Mouse (Mus musculus) embryo, embryonic 11.5 days (tissue): ENCODE data around the gene Ppp1r2.
A peak's percentile ranks its signal among the peaks of the same experiment; 100 is the strongest.
"Not testable (repeated sequence)": the region's sequence is repeated elsewhere in the genome, so short reads cannot be mapped to it uniquely, and the experiment has no call there.

Source experiments
- DNase-seq: peaks from one replicate; pipeline ENCODE4 v3.0.0-alpha.2; 2012; ENCODE audit warnings: low read depth, low spot score

Ppp1r2 gene

DNA sequence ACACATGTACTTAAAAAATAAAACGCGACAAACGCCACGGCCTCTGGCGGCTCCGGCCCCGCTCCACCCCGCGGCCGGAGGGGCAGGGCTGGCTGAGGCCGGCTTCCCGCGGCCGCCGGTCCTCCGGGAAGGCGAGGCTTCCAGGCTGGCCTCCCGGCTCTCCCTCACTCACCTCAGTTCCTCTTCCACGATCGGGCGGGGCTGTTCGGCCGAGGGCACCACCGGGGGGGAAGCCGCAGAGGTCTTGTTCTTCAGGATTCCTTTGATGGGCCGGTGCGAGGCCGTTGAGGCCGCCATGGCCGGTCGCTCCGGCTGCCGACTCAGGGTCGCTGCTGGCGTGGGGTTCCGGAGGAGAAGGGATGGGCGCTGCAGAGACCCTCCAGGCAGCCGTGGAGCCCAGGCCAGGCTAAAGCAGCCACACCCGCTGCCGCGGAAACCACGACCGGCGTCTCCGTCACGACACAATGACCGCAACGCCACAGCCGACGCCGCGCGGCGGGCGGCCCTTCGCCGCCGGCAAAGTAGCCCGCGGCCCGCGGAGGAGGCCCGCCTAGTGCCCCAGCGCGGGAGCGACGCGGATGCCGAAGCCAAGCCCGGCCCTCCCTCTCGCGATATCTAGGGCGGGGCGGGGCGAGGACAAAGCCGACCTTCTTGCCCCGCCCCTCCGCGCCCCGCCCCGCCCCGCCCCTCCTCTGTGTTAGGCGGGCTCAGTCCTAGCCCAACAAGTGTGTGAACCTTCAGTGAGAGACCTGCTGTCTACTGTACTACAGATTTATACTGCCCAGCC, at the start of gene Ppp1r2:
Gene Ppp1r2 (minus strand): TSS at position 604 of the 787 bp plus-strand sequence.
- peak; percentile 87 for DNase-seq

DNA sequence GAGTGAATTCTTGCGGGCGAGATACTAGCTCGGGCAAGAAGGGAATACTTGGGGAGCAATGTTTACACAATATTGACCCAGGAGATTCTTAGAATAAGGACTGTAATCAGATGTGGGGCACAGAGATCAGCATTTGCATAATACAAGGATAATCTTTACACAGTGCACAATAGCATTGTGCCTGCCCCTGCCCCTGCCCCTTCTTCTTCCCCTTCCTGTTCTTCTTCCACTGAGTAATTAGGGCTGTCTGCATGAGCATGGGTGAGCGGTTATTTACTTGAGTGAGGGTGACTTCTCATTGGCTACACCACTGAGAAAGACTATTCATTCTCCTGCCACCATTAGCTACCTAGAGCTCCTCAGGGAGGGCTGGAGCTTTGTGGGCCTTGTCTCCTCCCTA, 46.4 kb upstream of the Ppp1r2 start:
- DNase-seq, result no peak

DNA sequence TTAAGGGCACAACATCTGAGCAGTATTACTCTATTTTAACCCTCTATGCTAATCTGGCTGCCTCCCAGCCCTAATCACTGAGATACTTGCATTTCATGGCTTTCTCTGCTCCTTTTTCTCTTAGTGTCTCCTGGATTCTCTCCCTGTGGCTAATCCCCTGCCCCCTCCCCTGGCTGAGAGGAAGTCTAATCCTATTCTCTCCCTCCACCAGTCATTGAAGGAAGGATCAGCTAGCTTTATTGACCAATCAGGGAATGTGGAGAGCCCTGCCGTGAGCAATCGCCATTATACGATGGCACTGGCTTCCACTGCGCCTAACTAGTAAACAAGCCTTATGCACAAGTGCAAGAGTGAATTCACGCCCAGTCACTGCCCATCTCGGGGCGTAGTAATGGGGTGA, 45.9 kb upstream of the Ppp1r2 start:
- no peak for DNase-seq

DNA sequence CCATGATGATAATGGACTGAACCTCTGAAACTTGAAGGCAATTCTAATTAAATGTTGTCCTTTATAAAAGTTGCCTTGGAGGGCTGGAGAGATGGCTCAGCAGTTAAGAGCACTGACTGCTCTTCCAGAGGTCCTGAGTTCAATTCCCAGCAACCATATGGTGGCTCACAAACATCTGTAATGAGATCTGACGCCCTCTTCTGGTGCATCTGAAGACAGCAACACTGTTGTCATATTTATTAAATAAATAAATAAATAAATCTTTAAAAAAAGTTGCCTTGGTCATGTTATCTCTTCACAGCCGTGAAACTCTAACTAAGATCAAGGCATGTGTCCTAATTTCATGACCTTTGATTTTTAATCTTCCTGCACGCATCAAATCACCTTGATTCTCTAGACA, 44.6 kb upstream of the Ppp1r2 start:
- not testable (repeated sequence) for DNase-seq

DNA sequence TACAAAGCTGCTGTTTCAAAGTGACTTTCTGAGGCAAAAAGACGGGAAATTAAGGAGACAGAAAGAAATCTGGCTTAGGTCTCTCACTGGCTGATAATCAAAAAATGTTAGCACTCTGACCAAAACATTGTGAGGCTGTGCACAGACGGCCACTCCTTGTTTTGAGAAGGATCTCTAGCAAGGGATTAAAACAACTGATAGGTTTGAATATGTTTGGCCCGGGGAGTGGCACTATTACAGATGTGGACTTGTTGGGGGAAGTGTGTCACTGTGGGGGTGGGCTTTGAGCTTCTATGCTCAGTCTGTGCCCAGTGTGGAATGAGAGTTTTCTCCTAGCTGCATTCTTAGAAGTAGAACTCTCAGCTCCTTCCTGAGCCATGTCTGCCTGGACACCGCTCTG, 44.2 kb upstream of the Ppp1r2 start:
- DNase-seq, result no peak

DNA sequence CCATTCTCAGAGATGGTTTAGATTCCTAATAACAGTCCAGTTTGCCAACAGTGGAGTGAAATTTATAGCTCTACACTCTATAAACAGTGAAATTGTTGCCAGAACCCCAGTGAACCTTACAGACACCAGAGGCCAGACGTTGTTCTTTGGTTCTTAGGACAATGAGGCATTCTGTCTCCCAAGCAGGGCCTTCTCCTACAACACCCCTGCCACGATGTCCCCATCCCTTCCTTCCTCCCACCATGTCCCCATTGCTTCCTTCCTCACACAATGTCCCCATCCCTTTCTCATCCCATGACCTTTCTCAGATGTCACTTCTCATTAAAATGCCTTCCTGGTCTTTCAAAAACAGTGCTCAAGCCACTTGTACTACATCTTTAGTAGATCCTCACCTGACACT, 43.3 kb upstream of the Ppp1r2 start:
- no peak for DNase-seq

DNA sequence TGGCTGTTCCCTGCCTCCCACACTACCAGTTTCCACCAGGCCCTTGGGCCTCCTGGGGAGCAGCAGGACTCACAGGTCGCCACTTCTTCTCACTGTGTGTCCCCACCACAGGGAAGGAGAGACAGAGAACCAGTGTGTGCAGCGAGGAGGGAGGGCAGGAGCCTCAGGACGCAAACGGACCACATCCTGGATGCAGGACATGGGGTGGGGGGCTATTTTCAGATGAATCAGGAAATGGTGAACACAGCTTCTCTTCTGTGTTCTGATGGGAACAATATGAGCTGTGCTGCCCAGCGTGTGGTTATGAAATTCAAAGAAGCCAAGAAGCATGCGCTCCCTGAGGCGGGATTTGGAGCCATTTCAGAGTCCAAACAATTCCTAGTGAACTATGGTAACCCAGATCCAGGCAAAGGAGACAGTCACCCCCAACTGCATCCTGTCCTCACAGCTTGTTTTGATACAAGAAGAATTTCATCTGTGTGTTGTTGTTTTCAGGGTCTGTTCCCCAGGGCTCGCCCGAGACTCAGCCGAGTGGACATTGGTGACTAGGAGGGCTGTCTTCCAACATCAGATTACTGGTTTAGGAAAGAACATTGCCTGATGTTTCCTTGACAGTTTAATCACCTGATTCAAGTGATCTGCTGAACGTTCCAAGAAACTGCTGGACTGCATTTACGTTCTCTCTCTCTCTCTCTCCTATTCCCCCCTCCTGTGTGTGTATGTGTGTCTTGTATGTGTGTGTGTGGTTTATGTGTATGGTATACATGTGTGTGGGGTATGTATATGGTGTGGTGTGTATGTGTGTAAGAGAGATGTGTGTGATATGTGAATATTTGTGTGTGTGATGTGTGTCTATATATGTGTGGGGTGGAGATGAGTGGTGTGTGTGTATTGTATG, 41.4 kb upstream of the Ppp1r2 start:
- DNase-seq, result not testable (repeated sequence)

DNA sequence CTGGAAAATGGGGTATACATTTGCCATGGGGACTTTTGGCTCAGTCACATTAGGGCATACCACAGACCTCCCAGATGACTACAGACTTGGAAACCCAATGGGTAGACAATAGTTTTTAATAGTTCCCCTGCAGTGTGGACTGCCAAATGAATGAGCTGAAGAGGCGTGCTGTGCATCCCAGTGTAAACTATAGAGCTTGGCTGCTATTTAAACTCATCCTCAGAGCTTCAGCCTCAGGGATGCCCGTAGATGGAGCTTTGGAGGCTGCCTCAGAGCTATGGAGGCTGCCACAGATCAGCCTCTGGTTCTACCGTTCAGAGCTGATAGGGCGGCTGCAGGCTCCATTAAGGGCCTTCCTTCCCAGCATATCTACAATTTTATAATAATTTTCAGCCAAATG, 40.2 kb upstream of the Ppp1r2 start:
- no peak for DNase-seq

DNA sequence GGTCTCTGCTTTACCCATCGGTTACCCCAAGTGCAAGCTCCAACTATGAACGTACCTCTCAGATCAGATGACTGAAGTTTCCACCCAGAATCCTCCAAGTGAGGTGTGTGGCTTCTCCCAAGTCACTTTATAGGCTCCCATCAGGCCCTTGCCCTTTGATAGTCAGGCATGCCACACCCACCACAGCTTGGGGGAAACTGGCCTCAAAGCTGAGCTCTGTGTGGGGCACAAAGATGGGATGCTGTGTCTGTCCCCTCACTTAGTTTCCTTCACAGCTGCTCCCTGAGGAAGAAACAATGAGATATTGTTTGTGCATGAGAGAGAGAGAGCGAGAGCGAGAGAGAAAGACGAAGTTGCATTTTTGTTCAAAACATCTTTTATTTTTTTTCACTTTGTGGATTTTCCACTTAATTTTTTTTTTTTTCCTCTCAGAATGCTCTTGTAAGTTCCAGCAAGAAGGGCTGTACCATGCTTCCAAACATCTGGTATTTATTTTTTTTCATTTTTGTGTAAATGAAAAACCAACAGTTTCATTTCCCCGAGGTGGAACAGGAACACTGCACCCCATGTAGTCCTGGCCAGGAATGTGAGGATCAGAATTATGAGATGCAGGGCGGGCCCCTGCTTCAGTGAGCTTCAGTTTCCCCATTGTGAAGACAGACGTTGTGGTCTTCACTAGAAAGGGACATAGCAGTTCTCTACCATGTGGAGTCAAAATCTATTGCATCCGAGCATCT, 39.6 kb upstream of the Ppp1r2 start, which contains the start of gene Apod:
Gene Apod (minus strand): TSS at position 312 of the 737 bp plus-strand sequence.
- no peak for DNase-seq

DNA sequence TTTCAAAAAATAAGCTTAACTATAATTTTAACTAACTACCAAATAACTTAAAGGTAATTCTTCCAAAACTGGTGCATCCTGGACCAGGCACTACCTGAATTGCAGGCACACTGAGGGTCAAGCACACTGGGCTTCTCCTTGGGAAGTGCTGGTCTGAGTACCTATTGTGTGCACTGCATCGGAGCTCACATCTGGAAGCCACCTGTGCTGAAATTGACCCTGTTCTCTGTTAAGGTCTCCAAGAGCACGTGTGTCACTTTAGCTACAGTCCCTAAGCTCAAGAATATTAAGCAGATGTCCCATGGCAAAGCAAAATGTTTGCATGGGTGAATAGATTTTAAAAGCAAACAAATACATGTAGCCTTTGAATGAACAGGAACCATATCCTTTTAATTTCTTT, 38.5 kb upstream of the Ppp1r2 start:
- no peak for DNase-seq

DNA sequence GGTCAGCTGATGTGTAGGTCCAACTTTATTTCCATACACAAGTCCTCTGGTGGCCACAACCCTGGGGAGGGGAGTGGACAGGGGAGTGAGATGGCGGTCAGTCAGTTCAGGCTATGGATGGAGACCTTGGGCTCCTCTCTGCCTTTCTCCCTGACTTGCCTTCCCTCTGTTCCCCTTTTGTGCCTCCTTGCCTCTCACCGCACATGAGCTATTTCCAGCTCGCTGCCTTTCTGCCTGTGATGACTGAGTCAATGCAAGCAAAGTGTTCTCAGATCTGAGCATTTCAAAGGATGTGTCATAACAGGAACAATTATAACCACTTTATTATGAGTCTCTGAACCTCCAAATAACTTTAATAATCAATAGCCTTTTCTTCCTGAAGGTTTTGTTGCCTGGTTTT, 37.2 kb upstream of the Ppp1r2 start:
- no peak for DNase-seq

DNA sequence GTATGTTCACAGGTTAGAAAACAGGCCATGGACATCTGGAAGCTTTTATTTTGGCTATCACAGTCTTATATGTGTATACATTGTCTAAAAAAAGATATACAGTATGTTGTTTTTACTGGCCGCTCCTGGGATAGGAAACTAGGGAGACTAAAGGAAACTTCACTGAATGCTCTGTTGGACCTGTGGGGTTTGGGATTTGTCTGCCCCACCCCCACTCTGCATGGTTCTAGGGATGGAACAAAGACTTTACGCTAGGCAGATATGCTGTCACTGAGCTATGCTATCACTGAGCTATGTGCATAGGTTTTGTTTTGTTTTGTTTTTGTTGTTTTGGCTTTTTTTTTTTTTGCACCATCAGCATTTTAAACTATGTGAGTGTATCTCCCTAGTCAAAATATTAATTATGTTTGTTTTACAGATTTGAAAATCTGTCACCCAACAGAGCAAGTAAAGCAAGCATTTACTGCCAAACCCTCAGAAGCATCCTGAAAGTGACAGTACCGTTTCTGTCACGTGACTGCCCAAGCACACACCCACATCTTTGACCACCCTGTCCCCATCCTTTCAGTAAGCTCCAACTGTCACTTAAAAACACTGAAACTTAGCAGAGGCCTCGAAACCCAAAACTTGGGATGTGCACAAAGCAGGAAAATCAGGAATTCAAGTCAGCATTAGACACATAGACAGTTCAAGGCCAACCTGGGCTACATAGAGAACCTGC, 30.3 kb upstream of the Ppp1r2 start:
- no peak for DNase-seq

DNA sequence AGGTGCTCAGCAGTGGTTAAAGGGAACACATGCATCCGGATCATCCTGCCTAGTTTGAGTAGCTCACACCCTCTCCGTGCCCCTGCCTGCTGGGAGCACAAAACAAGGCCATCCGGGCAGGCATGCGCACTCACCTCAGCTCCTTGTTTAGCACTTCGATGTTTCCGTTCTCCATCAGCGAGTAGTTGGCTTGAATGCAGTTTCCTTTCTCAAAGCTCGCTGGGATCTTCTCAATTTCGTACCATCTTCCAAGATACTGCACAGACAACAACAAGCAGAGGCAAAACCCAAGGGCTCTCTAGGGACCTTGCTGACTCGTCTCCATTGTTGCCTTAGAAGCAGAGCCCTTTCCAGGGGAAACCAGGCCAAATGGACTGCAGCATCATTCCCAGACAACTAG, 28.2 kb upstream of the Ppp1r2 start:
- DNase-seq, result no peak

DNA sequence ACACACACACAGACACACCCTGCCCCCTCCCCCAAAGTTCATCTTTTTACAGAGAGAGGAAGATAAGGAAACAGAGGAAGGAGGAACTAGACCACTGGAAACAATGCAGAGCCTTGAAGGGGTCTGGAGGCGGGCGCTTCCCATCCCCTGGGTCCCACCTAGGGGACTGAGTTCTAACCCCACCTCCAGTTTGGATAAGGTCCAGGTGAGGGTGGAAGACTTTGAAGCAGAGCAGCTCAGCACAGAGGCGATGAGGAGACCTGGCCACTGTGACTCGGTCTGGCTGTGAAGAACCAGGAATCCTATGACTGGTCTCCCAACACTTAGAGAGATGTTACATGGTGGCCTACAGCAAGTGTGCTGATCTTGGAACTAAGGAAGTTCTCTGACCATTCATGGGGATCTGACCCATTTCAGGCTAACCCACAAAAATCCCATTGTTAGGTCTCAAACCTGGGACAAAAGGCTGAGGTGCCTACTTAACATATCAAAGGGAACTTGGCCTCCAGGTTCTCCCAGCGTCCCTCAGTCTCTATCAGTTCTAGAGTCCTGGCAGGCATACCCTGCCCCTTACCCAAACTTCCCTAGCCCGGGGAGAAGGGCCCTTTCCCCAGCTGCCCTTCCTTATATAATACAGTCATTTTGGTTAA, 25.9 kb upstream of the Ppp1r2 start:
- no peak for DNase-seq

DNA sequence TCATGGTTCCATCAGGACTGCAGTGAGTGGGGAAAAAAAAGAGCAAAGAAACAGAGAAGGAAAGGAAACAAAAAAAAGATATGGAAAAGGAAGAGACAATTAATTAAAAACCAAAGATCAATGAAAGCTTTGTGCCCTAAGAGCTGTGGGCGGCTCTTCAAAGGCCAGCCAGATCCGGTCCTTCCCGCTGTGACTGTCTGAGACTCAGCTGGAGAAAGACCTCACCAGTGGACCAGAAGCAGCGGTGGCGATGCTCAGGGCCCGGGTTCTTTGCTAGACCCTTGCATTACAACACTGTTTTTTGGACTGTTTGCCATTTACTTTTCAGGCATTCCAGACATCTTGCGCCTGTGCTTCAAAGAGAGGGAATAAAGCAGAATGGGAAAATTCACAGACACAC, 25.4 kb upstream of the Ppp1r2 start:
- no peak for DNase-seq

DNA sequence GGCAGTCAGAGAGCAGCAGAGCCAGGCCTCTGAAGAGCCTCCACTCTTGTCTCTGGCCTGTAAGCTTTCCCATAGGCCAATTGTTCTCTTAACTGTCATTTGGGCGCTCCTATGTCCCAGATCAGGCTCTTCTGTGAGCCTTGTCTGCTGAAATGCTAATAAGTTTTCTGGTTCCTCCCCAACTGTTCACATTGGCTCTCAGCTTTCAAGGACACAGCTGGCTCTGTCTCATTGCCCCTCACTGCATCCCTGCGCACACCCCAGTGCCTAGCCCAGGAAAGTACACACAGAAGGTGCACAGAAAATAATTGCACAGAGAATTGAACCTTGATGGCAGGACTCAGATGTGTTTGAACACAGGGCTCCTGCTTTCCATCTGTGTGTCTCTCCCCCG, 24.9 kb upstream of the Ppp1r2 start:
- no peak for DNase-seq

DNA sequence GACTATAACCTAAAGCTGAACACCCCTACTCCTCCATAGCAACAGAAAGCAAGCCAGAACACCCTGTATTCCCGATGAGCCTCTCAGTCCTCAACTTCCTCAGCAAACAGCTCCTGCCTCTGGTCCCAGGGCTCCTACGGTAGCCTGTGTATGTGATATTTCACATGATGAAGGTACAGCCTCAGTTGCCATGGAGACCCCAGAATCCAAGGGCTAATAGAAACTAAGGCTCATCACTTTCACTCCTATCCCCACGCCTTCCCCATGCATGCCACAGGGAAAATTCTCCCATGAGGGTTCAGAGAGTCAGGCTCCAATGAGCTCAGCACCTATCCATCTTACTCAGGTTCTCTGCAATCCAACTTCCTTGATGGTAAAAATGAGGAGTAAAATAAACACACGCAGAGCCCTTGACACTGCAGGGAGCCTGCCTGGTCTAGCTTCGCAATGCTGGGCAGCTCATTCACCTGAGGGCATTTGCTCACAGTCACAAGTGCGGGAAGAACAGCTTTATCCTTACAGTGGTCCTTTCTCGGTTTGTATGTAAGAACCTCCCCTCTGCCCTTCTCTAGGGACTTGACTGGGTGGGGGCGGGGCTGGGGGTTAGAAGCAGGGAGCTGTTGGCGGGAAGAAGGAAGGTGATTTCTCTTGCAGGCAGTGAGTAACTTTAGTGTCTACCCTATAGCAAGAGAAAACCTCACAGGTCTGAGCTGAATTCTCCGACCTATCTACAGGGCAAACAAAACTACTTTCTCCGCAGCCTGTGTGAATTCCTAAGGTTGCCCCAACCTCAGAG, 24.3 kb upstream of the Ppp1r2 start:
- no peak for DNase-seq

DNA sequence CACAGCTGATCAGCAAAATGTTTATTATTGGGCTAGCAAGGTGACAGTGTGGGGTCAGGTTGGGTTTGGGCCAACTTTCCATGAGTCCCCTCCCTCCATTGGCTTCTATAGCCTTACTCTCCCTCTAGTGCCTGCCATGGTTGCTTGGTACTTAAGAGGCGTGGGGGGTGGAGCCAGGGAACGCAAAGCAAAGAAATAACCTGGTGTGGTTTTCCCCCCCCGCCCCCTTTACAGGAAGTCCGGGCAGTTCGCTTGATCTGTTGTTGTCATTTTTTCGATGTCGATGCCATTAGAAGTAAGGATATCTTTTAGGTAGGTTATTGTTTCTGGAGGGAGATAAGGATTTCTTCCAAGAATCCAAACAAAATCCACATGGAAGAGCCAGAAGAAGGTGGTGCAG, 22.0 kb upstream of the Ppp1r2 start:
- no peak for DNase-seq

DNA sequence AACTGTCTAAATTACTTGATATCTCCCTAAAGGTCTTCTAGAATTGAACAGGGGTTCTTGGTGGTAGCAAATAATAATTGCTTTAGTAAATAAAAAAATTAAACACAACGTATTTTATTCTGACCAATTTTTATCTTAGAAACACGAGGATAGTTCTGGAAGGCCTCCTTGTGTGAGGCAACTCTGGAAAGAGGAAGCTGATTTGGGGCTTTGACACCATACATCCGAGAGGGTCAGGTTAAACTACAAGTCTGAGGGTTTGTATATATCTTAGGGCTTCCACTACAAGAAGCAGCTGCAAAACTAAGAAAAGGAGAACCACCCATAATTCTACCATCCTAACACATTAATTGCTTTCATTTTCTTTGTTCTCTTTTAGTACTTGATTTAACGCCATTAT, 18.7 kb upstream of the Ppp1r2 start:
- no peak for DNase-seq

DNA sequence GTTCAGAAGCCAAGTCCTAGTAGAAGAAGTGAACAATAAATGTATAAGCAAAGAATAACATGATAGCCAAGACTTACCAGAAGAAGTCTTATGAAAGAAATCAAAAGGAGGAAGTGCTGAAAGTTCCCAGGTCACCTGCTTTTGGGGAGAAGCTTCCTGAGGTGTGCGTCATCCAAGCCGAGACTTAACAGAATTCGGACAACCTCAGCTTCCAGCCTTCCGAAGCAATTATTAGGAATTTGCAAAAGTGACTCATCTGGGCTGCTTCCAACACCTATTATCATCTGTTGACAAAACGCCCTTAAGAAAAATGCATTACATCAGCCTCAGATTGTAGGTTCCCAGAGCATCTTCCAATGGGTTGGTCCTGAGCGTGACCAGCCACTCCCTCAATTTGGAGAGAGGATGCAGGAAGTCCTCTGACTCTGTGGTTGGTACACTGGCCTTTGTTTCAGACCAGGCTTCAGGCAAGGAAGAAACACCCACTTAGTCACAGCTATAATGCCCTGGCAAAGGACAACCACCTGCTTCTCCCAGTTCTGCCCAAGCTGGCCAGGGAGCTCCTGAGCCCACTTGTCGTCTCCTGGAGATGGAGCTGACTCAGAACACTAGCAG, 15.8 kb upstream of the Ppp1r2 start:
- DNase-seq, result no peak
